Mouse (Mus musculus) thymus, adult 2 months (tissue): ENCODE data around the gene Fam149b. TPM values are rescaled to one million over a fixed set of nuclear protein-coding genes. Genes with fewer than 3 reads are reported as not detected.

Source experiments
- DNase-seq: peaks from one replicate; pipeline ENCODE4 v3.0.0; 2021
- H3K27ac ChIP-seq: fragments of 200-500 bp; 2 replicates; pipeline ENCODE4 v1.5.1; 2012; ENCODE audit warnings: low read length, control low read depth; ENCODE audit not compliant: control insufficient read depth, insufficient read depth
- H3K27me3 ChIP-seq: fragments of 200-500 bp; 2 replicates; pipeline ENCODE4 v1.6.1; 2012; ENCODE audit warnings: mild to moderate bottlenecking, low read length, moderate library complexity, mixed read lengths; ENCODE audit not compliant: control insufficient read depth, insufficient read depth
- H3K36me3 ChIP-seq: fragments of 200-500 bp; 2 replicates; pipeline ENCODE4 v1.6.1; 2012; ENCODE audit warnings: mild to moderate bottlenecking, low read length, moderate library complexity; ENCODE audit not compliant: control insufficient read depth, insufficient read depth
- H3K4me1 ChIP-seq: fragments of 200-500 bp; replicated peaks from 2 replicates; pipeline ENCODE4 v1.6.1; 2012; ENCODE audit warnings: low read length; ENCODE audit not compliant: control insufficient read depth, insufficient read depth
- H3K4me3 ChIP-seq: fragments of 200-500 bp; 2 replicates; pipeline ENCODE4 v1.5.1; 2012; ENCODE audit warnings: mild to moderate bottlenecking, low read length, control low read depth, moderate library complexity; ENCODE audit not compliant: control insufficient read depth, insufficient read depth
- CTCF ChIP-seq: fragments of 200-500 bp; IDR thresholded peaks from 2 replicates; pipeline ENCODE4 v1.5.1; 2012; ENCODE audit warnings: mild to moderate bottlenecking, control low read depth, low read length, moderate library complexity, borderline replicate concordance; ENCODE audit not compliant: control insufficient read depth, poor library complexity, insufficient read depth; ENCODE audit errors: extremely low read depth
- POLR2A ChIP-seq: fragments of 200-500 bp; IDR thresholded peaks from 2 replicates; pipeline ENCODE4 v1.6.1; 2012; ENCODE audit warnings: mild to moderate bottlenecking, low read length, control low read depth, moderate library complexity; ENCODE audit not compliant: control insufficient read depth, poor library complexity, insufficient read depth; ENCODE audit errors: extremely low read depth
- WGBS: fragments of 180-500 bp; shearing (Covaris S2); methylation state at CpG from one replicate; pipeline ENCODE4 v1.1.7; 2018; 5-methylcytosine and 5-hydroxymethylcytosine counted together
- polyA plus RNA-seq: library from polyadenylated mRNA; depleted of rRNA; stranded (reverse); fragments of >200 nt; gene quantifications from 2 replicates; pipeline ENCODE4 v1.2.3, GENCODE M21; 2012

The Fam149b gene
- polyA plus RNA-seq, 1 experiment, result 34.5 TPM

DNA sequence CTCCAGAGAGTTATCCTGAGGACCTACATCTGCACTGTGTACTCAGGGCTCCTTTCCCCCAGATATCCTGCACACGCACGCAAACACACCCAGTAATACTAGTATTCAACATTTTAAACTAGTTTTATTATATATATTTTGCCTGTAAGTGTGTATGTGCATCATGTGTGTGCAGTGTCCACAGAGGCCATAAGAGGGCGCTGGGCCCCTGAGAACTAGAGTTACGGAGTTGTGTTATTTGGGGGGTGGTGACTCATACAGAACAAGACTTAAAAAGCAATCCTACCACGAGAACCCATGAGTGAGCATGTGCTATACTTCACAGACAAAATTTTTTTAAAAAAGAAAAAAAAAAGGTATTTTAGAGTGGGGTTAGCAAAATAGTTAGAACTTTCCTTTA, 8.5 kb upstream of the Fam149b start:
- DNase-seq, result no peak
- H3K27me3 ChIP-seq, result no peaks in the 10 kb centered on the region
- 98% methylated on average over 5 of the region's 5 CpGs for WGBS
- H3K36me3 ChIP-seq, result peaks cover 53% of the 10 kb centered on the region
- no peaks in the 10 kb centered on the region for H3K4me1 ChIP-seq
- H3K27ac ChIP-seq, result no peak overlapping the region
- no peak overlapping the region for H3K4me3 ChIP-seq
- TF ChIP-seq CTCF (no peak), POLR2A (no peak)

DNA sequence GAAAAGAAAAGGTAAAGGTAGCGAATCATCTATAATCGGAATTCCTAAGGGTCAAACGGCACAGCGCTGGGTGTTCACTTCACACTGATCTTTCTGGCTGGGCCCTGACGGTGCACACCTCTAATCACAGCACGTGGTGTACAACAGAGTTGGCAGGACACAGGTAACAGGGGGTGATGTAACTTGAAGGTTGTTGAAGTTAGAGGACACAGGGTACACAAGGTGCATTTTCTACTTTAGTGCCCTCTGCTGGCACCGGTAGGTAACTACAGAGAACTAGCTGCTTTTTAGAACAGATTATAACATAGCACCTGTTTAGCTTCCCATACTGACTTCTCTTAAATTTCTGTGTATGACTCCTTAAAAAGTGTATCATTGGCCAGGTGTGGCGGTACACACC, 7.8 kb upstream of the Fam149b start:
- Histone ChIP-seq H3K27ac (no peak overlapping the region), H3K4me1 (no peaks in the 10 kb centered on the region), H3K27me3 (no peaks in the 10 kb centered on the region), H3K36me3 (peaks cover 52% of the 10 kb centered on the region), H3K4me3 (no peak overlapping the region)
- WGBS, result 91% methylated on average over 8 of the region's 8 CpGs
- peak; percentile 34; the same call in 1 of the 2 replicates for TF ChIP-seq CTCF
- TF ChIP-seq POLR2A, result no peak
- DNase-seq, result peak; percentile 46

DNA sequence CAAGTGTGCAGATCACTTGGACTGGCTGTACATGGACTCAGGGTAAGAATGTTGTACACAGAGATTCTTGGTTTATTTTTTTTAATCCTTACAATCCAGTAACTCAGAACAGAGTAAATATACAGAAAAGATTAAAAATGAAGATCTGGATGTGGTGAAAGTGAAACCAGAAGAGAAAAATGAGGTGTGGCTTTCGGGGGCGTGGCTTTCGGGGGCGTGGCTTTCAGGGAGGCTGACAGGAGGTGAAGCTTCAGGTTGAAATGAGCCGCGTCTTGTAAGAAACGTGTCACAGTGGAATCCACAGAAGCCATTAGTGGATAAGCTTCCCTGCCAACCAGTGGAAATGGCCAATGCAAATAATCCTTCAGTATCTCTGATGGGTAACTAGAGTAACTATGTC, 7.1 kb upstream of the Fam149b start:
- DNase-seq, result no peak
- Histone ChIP-seq H3K27me3 (no peaks in the 10 kb centered on the region; the same call in 1 of the 2 replicates), H3K36me3 (peaks cover 45% of the 10 kb centered on the region), H3K27ac (no peak overlapping the region), H3K4me3 (no peak overlapping the region), H3K4me1 (no peaks in the 10 kb centered on the region)
- no peak for TF ChIP-seq CTCF
- TF ChIP-seq POLR2A, result no peak
- 86% methylated on average over 7 of the region's 7 CpGs for WGBS

DNA sequence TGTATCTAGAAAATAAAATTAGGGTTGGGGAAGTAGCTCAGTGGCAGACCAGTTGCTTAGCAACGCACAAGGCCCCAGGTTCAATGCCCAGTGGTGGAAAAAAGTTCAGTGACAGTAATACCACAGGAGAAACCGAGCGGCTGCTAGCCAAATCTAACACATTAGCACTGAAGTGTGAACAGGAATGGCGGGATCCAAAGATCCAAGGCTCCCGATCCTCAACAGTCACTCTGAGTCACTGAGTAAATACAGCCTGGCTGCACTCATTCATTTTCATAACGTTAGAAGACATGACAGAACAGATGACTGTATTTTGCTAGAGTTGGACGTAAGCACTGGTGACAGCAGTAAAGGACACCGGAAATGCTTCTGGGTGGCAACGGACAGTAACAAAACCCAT, 2.1 kb upstream of the Fam149b start:
- H3K4me1 ChIP-seq, result no peaks in the 10 kb centered on the region
- H3K36me3 ChIP-seq, result peaks cover 19% of the 10 kb centered on the region; the same call in 1 of the 2 replicates
- WGBS, result 93% methylated on average over 9 of the region's 9 CpGs

GRCm38 (mm10) chr14:20347441-20347990, 446 bp upstream of the Fam149b start:
- peak overlapping the region; percentile 28; the same call in 1 of the 2 replicates for H3K27ac ChIP-seq
- under 1% methylated on average over 15 of the region's 15 CpGs for WGBS
- H3K4me1 ChIP-seq, result no peaks in the 10 kb centered on the region
- peaks cover 3% of the 10 kb centered on the region; the same call in 1 of the 2 replicates for H3K36me3 ChIP-seq
- peak overlapping the region; percentile 91 for H3K4me3 ChIP-seq
- DNase-seq, result no peak
- H3K27me3 ChIP-seq, result no peaks in the 10 kb centered on the region; the same call in 1 of the 2 replicates
- TF ChIP-seq POLR2A (no peak), CTCF (no peak)

More for the DNA sequence above, 2.1 kb upstream of the Fam149b start:
- no peak overlapping the region for H3K27ac ChIP-seq
- no peak for TF ChIP-seq POLR2A
- TF ChIP-seq CTCF, result no peak
- H3K4me3 ChIP-seq, result no peak overlapping the region
- DNase-seq, result no peak
- H3K27me3 ChIP-seq, result no peaks in the 10 kb centered on the region; the same call in 1 of the 2 replicates

DNA sequence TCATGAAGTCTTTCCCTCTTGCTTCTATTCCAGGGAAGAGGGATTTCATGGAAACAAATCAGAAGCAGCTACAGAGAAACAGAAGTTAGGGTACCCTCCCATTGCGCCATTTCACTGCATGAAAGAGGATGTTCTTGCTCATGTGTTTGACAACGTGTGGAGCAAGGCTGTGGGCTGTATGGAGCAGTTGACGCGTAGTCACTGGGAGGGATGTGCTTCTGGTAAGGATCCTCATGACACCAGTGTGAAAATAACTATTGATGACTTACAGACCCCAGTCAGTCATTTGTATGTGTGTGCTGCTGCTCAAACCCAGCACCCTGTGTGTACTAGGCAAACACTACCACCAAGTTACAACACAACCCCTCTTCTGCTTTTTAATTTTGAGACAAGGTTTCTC, 15.3 kb downstream of the Fam149b start:
- WGBS, result 95% methylated on average over 4 of the region's 4 CpGs
- no peak for DNase-seq
- no peak for TF ChIP-seq CTCF
- TF ChIP-seq POLR2A, result no peak
- Histone ChIP-seq H3K36me3 (peaks cover 45% of the 10 kb centered on the region), H3K4me1 (no peaks in the 10 kb centered on the region), H3K4me3 (no peak overlapping the region), H3K27ac (no peak overlapping the region), H3K27me3 (no peaks in the 10 kb centered on the region)
